ENCODE assay signal across 8 mouse cellular contexts in genomic region chr2:165873777-165874176, GRCm38 (mm10). TPM values are rescaled to one million over a fixed set of nuclear protein-coding genes. Genes with fewer than 3 reads are reported as not detected.
DNase-seq lines count a peak whose midpoint lies in the region; ATAC-seq and TF ChIP-seq lines count a peak whose summit lies in the region.

No protein-coding gene starts in this region.

- peak; percentile 21 for DNase-seq in adrenal gland, postnatal 14 days
- DNase-seq in adrenal gland, postnatal 25 days = no peak
- DNase-seq in left cerebral cortex, adult 2 months (ENCODE audit: extremely low spot score in 1 of 2, low spot score in 2 of 2) = no peak
- no peak for DNase-seq in left cerebral cortex, postnatal 25 days (ENCODE audit: low spot score in 2 of 2)
- DNase-seq in hindbrain, embryonic 14.5 days (ENCODE audit: low spot score) = no peak
- no peak for DNase-seq in embryo, embryonic 11 days
- DNase-seq in spleen, postnatal 14 days (ENCODE audit: low spot score in 2 of 2) = no peak

- no peak; the same call in 1 of the 2 replicates for ATAC-seq in hindbrain, embryonic 14.5 days (ENCODE audit: low FRiP score)
- no peak for ATAC-seq in neural tube, embryonic 12.5 days (ENCODE audit: low FRiP score, low read depth)

- peak overlapping the region; percentile 55 for H3K4me3 ChIP-seq in left cerebral cortex, adult 2 months
- H3K4me3 ChIP-seq in hindbrain, embryonic 14.5 days (replicated peaks; ENCODE audit: low read length) = no peak overlapping the region
- H3K4me3 ChIP-seq in neural tube, embryonic 12.5 days = no peak overlapping the region

- intact Hi-C loops in left cerebral cortex, adult 2 months (cut with DNase I) = no loop called here
- intact Hi-C loops in left cerebral cortex, postnatal 25 days (cut with DNase I) = no loop called here

- H3K27me3 ChIP-seq in hindbrain, embryonic 14.5 days (ENCODE audit: control insufficient read depth, insufficient read depth, low read length) = no peaks in the 10 kb centered on the region
- no peaks in the 10 kb centered on the region for H3K27me3 ChIP-seq in neural tube, embryonic 12.5 days (replicated peaks)

- H3K27ac ChIP-seq in left cerebral cortex, adult 2 months = peak overlapping the region; percentile 97
- H3K27ac ChIP-seq in hindbrain, embryonic 14.5 days = peak overlapping the region; percentile 97
- peak overlapping the region; percentile 92; the same call in 1 of the 2 replicates for H3K27ac ChIP-seq in neural tube, embryonic 12.5 days

- no peak overlapping the region for H3K4me2 ChIP-seq in hindbrain, embryonic 14.5 days (replicated peaks)
- H3K4me2 ChIP-seq in neural tube, embryonic 12.5 days (replicated peaks) = peak overlapping the region; percentile 80; the same call in 1 of the 2 replicates

- no peaks in the 10 kb centered on the region for H3K9me3 ChIP-seq in hindbrain, embryonic 14.5 days (ENCODE audit: control insufficient read depth, low read length)
- no peaks in the 10 kb centered on the region for H3K9me3 ChIP-seq in neural tube, embryonic 12.5 days

- TF ChIP-seq CTCF in left cerebral cortex, adult 2 months (IDR thresholded peaks at IDR 0.05) = no peak

- WGBS in hindbrain, embryonic 14.5 days = 50% methylated on average over 3 of the region's 3 CpGs
- WGBS in neural tube, embryonic 12.5 days = 76% methylated on average over 3 of the region's 3 CpGs

- peak overlapping the region; percentile 74; the same call in 1 of the 2 replicates for H3K9ac ChIP-seq in hindbrain, embryonic 14.5 days
- H3K9ac ChIP-seq in neural tube, embryonic 12.5 days = peak overlapping the region; percentile 55; the same call in 1 of the 2 replicates

- H3K36me3 ChIP-seq in hindbrain, embryonic 14.5 days (replicated peaks; ENCODE audit: control insufficient read depth, insufficient read depth) = peaks cover 29% of the 10 kb centered on the region
- H3K36me3 ChIP-seq in neural tube, embryonic 12.5 days = peaks cover 24% of the 10 kb centered on the region

- peaks cover 73% of the 10 kb centered on the region for H3K4me1 ChIP-seq in hindbrain, embryonic 14.5 days (replicated peaks; ENCODE audit: control insufficient read depth, insufficient read depth, low read length)
- H3K4me1 ChIP-seq in neural tube, embryonic 12.5 days = peaks cover 80% of the 10 kb centered on the region

RNA-seq across cellular contexts. Expression of gene Zmynd8, which starts 25.0 kb away (rescaled TPM):
- 45.8 and 59.2 TPM in 2 replicates for total RNA-seq in adrenal gland, postnatal 14 days (2021)
- total RNA-seq in adrenal gland, postnatal 25 days (2021) = 57.4 and 73.1 TPM in 2 replicates
- total RNA-seq in left cerebral cortex, adult 2 months (2021) = 100 to 1,000 TPM; 182 to 188 TPM
- total RNA-seq in left cerebral cortex, postnatal 25 days (2021) = 100 to 1,000 TPM; 160 to 162 TPM
- 55.4 and 63.4 TPM in 2 replicates for polyA plus RNA-seq in hindbrain, embryonic 14.5 days (2014; fragmentation: Nextera tagmentation; extraction: Ambion mirVana)
- polyA plus RNA-seq in neural tube, embryonic 12.5 days (2016; fragmentation: Nextera tagmentation; extraction: Ambion mirVana) = 68.7 and 81.4 TPM in 2 replicates
